Mouse (Mus musculus) stomach, embryonic 15.5 days (tissue): ENCODE measurements around the gene Dlst. TPM values are rescaled to one million over a fixed set of nuclear protein-coding genes. Genes with fewer than 3 reads are reported as not detected.
"Not testable (repeated sequence)": the region's sequence is repeated elsewhere in the genome, so short reads cannot be mapped to it uniquely, and the experiment has no call there.

Experiments
- ATAC-seq: fragments of 200-750 bp; cut with Nextera tagmentation; 2 replicates; pipeline ENCODE4 v1.8.0; 2017; ENCODE audit warnings: low read depth, moderate number of reproducible peaks, moderate TSS enrichment; ENCODE audit not compliant: insufficient read depth, low FRiP score
- H3K27ac ChIP-seq: fragments of 300-500 bp; sonication (generic); 2 replicates; pipeline ENCODE4 v1.5.1; 2015; ENCODE audit warnings: mild to moderate bottlenecking, inconsistent platforms
- H3K27me3 ChIP-seq: fragments of 300-500 bp; sonication (generic); replicated peaks from 2 replicates; pipeline ENCODE4 v1.6.1; 2015; ENCODE audit warnings: inconsistent platforms
- H3K36me3 ChIP-seq: fragments of 300-500 bp; sonication (generic); 2 replicates; pipeline ENCODE4 v1.6.1; 2015; ENCODE audit warnings: inconsistent platforms
- H3K4me1 ChIP-seq: fragments of 300-500 bp; sonication (generic); 2 replicates; pipeline ENCODE4 v1.6.1; 2015; ENCODE audit warnings: inconsistent platforms
- H3K4me2 ChIP-seq: fragments of 300-500 bp; sonication (generic); 2 replicates; pipeline ENCODE4 v1.6.1; 2015; ENCODE audit warnings: mild to moderate bottlenecking, inconsistent platforms
- H3K4me3 ChIP-seq: fragments of 300-500 bp; sonication (generic); replicated peaks from 2 replicates; pipeline ENCODE4 v1.5.1; 2015; ENCODE audit warnings: inconsistent platforms
- H3K9ac ChIP-seq: fragments of 300-500 bp; sonication (generic); 2 replicates; pipeline ENCODE4 v1.6.1; 2015; ENCODE audit warnings: inconsistent platforms
- H3K9me3 ChIP-seq: fragments of 300-500 bp; sonication (generic); 2 replicates; pipeline ENCODE4 v1.6.1; 2016; ENCODE audit warnings: inconsistent platforms
- WGBS: fragments of 180-500 bp; shearing (Covaris S2); methylation state at CpG from one replicate; pipeline ENCODE4 v1.1.7; 2015; 5-methylcytosine and 5-hydroxymethylcytosine counted together
- polyA plus RNA-seq: library from polyadenylated mRNA; unstranded; fragments of >200 nt; fragmentation: Nextera tagmentation; extraction: Ambion mirVana; gene quantifications from 2 replicates; pipeline ENCODE4 v1.2.1, GENCODE M21; 2015

The Dlst gene
- polyA plus RNA-seq, 1 experiment from 2014 or later = 102 TPM

DNA sequence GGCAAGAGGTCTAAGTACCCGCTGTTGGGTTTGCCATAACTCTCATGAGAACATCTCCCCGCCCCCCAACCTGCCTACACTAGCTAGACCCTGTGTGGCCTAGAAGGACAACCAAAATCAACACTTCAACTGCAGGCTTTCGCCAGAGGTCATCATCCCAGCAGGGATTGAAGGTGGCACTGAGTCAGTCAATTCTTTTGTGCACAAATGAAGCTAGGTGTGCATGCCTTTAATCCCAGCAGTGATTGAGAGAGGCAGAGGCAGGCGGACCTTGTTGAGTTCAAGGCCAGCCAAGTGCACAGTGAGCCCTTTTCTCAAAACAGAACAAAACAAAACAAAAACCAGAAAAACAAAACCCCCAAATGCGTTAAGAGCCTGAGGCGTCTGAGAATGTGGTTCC is 30.5 kb downstream of the Dlst start:
- H3K9me3 ChIP-seq = no peaks in the 10 kb centered on the region
- no peak overlapping the region for H3K9ac ChIP-seq
- H3K27ac ChIP-seq = no peak overlapping the region
- WGBS = 77% methylated on average over 6 of the region's 6 CpGs
- no peak overlapping the region for H3K4me3 ChIP-seq
- no peaks in the 10 kb centered on the region for H3K36me3 ChIP-seq
- ATAC-seq = no peak
- H3K4me1 ChIP-seq = 0 out of 2 replicates have a peak, but pooled peaks cover under 1% of the 10 kb centered on the region
- H3K4me2 ChIP-seq = no peak overlapping the region
- no peaks in the 10 kb centered on the region for H3K27me3 ChIP-seq

DNA sequence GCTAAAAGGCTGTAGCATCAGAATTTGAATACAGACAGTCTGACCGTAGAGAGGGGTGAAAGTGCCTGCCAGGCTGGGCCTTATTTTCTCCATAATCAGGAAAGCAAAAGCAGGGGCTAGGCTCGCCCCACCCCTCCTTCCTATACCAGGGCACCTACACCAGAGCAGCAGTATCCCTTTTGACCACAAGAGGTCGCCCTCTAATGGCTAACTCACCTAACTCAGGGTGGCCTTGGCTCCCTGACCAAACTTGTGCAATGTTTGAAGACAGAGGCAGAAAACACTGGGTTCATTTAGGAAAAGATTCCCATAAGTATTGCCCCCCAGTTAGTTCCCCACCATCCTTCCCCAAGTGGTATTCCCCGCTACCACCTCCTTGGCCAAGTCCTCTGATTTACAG is 32.2 kb downstream of the Dlst start:
- Histone ChIP-seq H3K9me3 (no peaks in the 10 kb centered on the region), H3K27ac (no peak overlapping the region), H3K4me1 (peaks cover 5% of the 10 kb centered on the region), H3K4me2 (no peak overlapping the region), H3K36me3 (no peaks in the 10 kb centered on the region), H3K27me3 (no peaks in the 10 kb centered on the region), H3K4me3 (no peak overlapping the region), H3K9ac (no peak overlapping the region)
- no peak for ATAC-seq
- 27% methylated on average over 4 of the region's 4 CpGs for WGBS

DNA sequence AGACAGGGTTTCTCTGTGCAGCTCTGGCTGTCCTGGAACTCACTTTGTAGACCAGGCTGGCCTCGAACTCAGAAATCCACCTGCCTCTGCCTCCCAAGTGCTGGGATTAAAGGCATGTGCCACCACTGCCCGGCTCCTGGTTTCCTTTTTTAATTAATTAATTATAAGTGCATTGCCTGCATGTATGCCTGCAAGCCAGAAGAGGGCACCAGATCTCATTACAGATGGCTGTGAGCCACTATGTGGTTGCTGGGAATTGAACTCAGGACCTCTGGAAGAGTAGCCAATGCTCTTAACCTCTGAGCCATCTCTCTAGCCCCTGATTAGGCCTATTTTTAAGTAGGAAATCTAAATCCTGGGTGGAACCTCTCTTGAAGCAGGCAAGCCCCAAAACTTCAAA is 33.6 kb downstream of the Dlst start:
- 61% methylated on average over 2 of the region's 2 CpGs for WGBS
- not testable (repeated sequence) for H3K27ac ChIP-seq, ATAC-seq

DNA sequence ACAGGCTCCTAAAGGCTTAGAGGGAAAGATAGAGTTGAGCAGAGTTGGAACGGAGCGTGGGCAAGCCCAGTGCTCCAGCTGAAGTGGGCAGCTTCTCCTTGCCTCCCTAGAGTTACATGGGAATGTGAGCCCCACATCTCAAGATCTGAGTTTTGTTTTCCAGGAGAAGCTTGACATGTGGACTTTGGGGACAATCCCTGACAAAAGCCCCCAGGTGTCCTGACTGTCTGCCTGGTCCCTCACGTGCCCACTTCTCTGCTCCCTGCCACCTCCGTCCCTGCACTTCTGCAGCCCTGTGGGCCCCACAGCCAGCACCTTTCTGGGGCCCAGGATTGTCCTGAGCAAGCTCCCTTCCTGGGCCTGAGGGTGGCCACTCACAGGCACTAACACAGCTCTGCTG is 34.2 kb downstream of the Dlst start:
- no peaks in the 10 kb centered on the region for H3K27me3 ChIP-seq
- no peaks in the 10 kb centered on the region for H3K9me3 ChIP-seq
- H3K9ac ChIP-seq = no peak overlapping the region
- no peak overlapping the region for H3K4me2 ChIP-seq
- H3K36me3 ChIP-seq = no peaks in the 10 kb centered on the region
- H3K4me3 ChIP-seq = no peak overlapping the region
- H3K4me1 ChIP-seq = peaks cover 5% of the 10 kb centered on the region
- no peak for ATAC-seq
- WGBS = 89% methylated on average over 4 of the region's 4 CpGs
- H3K27ac ChIP-seq = no peak overlapping the region

More for the DNA sequence above, 33.6 kb downstream of the Dlst start:
- H3K9me3 ChIP-seq, H3K4me1 ChIP-seq, H3K4me3 ChIP-seq, H3K36me3 ChIP-seq, H3K27me3 ChIP-seq, H3K4me2 ChIP-seq, H3K9ac ChIP-seq: not testable (repeated sequence)

DNA sequence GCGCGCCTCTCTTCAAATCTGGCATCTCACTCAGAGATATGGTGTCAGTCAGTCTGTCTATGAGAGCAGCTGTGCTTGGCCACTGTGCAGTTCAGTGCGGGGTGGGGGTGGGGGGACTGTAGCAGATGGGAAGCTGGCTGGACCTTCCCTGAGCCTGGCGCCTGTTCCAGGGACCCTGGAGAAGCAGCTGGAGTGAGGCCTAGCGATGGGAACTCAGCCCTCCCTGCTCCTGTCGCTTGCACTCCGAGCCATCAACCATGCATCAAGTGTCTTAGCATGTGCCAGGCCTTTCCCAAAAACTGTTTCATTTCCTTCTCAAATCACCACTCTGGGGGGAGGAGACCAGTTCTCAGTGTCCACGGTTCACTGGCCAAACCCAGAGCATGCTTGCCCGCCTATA is 35.0 kb downstream of the Dlst start:
- H3K27me3 ChIP-seq = no peaks in the 10 kb centered on the region
- peaks cover 5% of the 10 kb centered on the region for H3K4me1 ChIP-seq
- ATAC-seq = 0 out of 2 replicates have a peak, but pooled peaks have one; percentile 48
- H3K36me3 ChIP-seq = no peaks in the 10 kb centered on the region
- no peak overlapping the region for H3K4me2 ChIP-seq
- H3K27ac ChIP-seq = peak overlapping the region; percentile 9; the same call in 1 of the 2 replicates
- no peak overlapping the region for H3K9ac ChIP-seq
- no peaks in the 10 kb centered on the region for H3K9me3 ChIP-seq
- H3K4me3 ChIP-seq = no peak overlapping the region
- WGBS = 45% methylated on average over 9 of the region's 9 CpGs

DNA sequence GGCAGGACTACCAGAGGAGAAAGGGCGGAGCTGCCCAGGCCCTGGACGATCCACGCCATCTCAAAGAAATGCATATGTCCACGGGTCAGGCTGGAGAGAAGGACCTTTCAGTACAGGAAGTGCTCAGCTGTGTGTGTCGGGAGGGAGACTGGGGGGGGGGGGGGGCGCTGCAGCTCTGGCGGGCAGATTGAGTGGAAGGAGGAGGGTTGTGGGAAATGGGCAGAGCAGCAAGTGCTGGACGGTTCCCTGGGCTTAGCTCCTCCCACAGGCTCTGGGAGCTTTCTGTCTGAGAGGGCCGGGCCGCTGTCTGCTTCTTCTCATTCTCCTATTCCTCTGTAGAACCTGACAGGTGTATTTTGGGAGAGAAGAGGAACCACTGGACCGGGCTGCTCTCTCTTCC is 35.7 kb downstream of the Dlst start:
- H3K27me3 ChIP-seq = 0 out of 2 replicates have a peak, but pooled peaks cover 4% of the 10 kb centered on the region
- H3K4me2 ChIP-seq = no peak overlapping the region
- 16% methylated on average over 8 of the region's 11 CpGs for WGBS
- no peak; the same call in 1 of the 2 replicates for ATAC-seq
- no peak overlapping the region for H3K9ac ChIP-seq
- H3K9me3 ChIP-seq = no peaks in the 10 kb centered on the region
- H3K4me3 ChIP-seq = no peak overlapping the region
- no peak overlapping the region for H3K27ac ChIP-seq
- H3K36me3 ChIP-seq = no peaks in the 10 kb centered on the region
- H3K4me1 ChIP-seq = peaks cover 9% of the 10 kb centered on the region

DNA sequence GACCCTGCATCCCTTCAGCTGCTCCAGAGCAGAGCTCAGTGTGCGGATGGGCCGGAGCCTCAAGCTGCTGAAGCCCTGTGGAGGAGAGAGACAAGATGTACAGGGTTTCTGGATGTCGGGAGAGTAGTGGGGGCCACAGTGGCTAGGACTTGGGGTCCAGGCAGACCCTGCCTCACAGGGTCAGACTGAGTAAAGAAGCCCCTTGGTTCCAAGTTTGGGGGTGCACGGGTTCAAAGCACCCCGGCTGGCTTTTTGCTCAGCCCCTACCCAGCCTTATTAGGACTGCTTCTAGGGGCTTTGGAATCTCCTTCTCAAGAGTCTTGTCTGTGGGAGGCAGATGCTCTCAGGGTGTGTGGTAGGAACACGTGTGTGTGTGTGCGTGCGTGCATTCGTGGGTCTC is 36.2 kb downstream of the Dlst start:
- H3K4me2 ChIP-seq = no peak overlapping the region
- no peak overlapping the region for H3K27ac ChIP-seq
- H3K27me3 ChIP-seq = 0 out of 2 replicates have a peak, but pooled peaks cover 8% of the 10 kb centered on the region
- 73% methylated on average over 9 of the region's 9 CpGs for WGBS
- no peak for ATAC-seq
- no peak overlapping the region for H3K9ac ChIP-seq
- H3K36me3 ChIP-seq = no peaks in the 10 kb centered on the region
- no peaks in the 10 kb centered on the region for H3K9me3 ChIP-seq
- H3K4me3 ChIP-seq = no peak overlapping the region
- H3K4me1 ChIP-seq = peaks cover 12% of the 10 kb centered on the region

DNA sequence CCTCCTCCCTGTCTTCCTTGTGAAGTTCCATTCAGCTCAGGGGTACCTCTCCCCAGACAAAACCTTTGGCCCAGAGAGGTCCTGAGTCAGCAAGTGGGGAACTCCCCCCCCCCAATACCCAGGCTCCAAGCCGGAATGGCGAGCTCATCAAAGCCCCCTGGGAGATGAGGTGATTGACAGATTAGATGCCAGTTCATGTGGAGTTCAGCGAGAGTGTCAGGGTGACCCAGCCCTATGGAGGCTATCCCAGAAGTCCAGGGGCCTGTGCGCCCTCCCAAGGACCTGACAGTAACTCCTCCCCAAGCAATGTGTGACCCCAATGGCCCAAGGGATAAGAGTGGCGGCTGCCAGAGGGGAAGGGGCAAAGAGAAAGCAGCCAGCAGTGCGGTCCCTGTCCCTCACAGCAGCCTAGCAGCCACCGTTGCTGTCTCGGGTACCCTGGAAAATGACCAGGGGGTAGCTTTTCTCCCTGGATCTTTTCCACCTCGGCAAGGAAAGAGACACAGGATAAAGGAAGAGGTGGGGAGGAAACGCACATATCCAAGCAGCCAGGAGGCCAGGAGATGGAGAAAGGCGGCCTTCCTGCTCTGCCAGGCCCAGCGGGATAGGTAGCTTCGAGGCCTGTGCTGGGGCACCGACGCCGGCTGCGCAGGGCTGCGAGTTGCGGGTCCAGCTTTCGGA is 39.8 kb downstream of the Dlst start:
- ATAC-seq = no peak
- H3K9ac ChIP-seq = no peak overlapping the region
- no peak overlapping the region for H3K27ac ChIP-seq
- WGBS = 17% methylated on average over 20 of the region's 20 CpGs
- peak overlapping the region; percentile 49 for H3K4me2 ChIP-seq
- 0 out of 2 replicates have a peak, but pooled peaks cover 8% of the 10 kb centered on the region for H3K27me3 ChIP-seq
- H3K36me3 ChIP-seq = no peaks in the 10 kb centered on the region
- H3K9me3 ChIP-seq = no peaks in the 10 kb centered on the region
- peak overlapping the region; percentile 19 for H3K4me3 ChIP-seq
- H3K4me1 ChIP-seq = peaks cover 12% of the 10 kb centered on the region

DNA sequence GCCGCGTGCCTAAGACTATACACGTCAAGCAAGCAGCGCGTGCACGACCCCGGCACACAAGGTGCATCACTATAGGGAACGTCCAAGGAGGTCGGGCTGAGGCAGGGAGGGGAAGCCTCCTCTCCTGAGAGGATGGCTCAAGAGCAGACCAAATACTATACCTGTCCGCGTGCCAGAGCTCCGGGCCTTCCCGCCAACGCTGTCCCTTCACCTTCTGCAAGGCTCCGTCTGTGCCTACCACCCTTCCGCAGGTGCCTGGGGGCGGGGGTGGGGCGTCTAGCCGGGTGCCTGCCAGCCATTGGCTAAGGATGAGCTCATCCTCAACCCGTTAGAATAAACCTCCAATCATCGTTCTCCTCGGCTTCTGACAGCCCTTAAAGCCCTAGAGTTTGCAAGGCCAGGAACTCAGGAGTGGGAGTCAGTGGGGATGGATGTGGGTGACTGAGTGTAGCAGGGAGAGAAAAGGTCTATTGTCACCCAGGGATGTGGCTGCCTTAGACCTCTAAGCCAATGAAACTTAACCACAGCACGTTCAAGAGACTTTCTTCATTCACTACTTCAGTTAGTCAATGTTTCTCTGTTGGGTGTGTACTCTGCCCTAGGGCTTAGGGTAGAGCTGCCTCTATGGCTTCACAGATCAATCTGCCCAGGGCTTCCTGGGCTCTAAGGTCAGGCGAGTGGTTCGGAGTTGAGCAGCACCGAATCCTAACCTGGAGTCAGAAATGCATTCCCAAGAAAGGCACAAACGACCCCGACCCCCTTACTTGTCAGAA is 40.6 kb downstream of the Dlst start, which contains the start of gene Rps6kl1:
Rps6kl1 (minus strand) TSS at position 263 of the 773 bp plus-strand sequence.
- WGBS = 14% methylated on average over 28 of the region's 28 CpGs
- H3K4me3 ChIP-seq = peak within 1 kb of the TSS; percentile 19
- ATAC-seq = peak; percentile 56; the same call in 1 of the 2 replicates
- H3K9me3 ChIP-seq = no peaks in the 10 kb centered on the region
- peak within 1 kb of the TSS; percentile 49 for H3K4me2 ChIP-seq
- no peak within 1 kb of the TSS for H3K27ac ChIP-seq
- H3K36me3 ChIP-seq = no peaks in the 10 kb centered on the region
- peaks cover 13% of the 10 kb centered on the region for H3K4me1 ChIP-seq
- H3K9ac ChIP-seq = no peak within 1 kb of the TSS
- H3K27me3 ChIP-seq = 0 out of 2 replicates have a peak, but pooled peaks cover 8% of the 10 kb centered on the region

DNA sequence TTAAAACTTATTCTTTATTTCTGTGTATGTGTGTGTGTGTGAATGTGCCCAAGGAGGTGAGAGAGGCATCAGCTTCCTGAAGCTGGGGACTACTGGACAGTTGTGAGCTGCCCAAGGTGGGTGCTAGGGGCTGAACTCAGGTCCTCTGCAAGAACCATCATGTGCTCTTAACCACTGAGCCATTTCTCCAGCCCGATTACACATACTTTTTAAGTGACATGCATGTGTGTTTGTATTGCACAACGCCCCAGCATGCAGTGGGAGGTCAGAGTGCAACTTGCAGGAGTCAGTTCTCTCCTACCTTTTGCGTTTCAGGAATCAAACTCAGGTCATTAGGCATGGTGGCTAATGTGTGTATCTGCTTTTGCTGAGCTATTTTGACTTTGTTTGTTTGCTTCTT is 42.4 kb downstream of the Dlst start:
- Histone ChIP-seq H3K4me2 (no peak overlapping the region), H3K27me3 (0 out of 2 replicates have a peak, but pooled peaks cover 8% of the 10 kb centered on the region), H3K9me3 (no peaks in the 10 kb centered on the region), H3K36me3 (no peaks in the 10 kb centered on the region), H3K27ac (no peak overlapping the region), H3K9ac (no peak overlapping the region), H3K4me1 (peaks cover 10% of the 10 kb centered on the region; the same call in 1 of the 2 replicates), H3K4me3 (no peak overlapping the region)
- no peak for ATAC-seq
- WGBS = 63% methylated on average over 3 of the region's 3 CpGs

DNA sequence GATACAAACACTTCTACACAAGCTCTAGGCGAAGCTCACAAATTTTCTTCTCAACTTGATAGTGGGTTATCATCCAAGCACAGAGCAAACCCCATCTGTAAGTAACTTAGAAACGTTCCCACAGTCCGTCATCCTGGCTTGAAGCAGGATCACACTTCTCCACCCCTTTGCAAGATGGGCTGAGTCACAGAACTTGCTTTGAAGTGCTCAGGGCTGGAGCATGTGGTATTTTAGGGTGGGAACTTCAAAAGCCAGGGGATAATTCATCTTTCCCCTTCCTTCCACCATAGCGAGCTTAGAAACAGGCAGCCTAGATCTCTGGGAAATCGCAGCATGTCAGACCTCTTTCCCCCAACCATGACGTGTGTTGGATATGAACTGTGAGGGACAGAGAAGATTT is 45.7 kb downstream of the Dlst start:
- no peaks in the 10 kb centered on the region for H3K36me3 ChIP-seq
- H3K4me1 ChIP-seq = peaks cover 7% of the 10 kb centered on the region; the same call in 1 of the 2 replicates
- 0 out of 2 replicates have a peak overlapping the region, but pooled peaks have one; percentile 44 for H3K27ac ChIP-seq
- H3K27me3 ChIP-seq = 0 out of 2 replicates have a peak, but pooled peaks cover 4% of the 10 kb centered on the region
- no peak for ATAC-seq
- H3K4me3 ChIP-seq = no peak overlapping the region
- H3K4me2 ChIP-seq = no peak overlapping the region
- 19% methylated on average over 6 of the region's 6 CpGs for WGBS
- no peaks in the 10 kb centered on the region for H3K9me3 ChIP-seq
- H3K9ac ChIP-seq = no peak overlapping the region
